Mouse (Mus musculus): ENCODE data around the gene Ppp1r8.

DNA sequence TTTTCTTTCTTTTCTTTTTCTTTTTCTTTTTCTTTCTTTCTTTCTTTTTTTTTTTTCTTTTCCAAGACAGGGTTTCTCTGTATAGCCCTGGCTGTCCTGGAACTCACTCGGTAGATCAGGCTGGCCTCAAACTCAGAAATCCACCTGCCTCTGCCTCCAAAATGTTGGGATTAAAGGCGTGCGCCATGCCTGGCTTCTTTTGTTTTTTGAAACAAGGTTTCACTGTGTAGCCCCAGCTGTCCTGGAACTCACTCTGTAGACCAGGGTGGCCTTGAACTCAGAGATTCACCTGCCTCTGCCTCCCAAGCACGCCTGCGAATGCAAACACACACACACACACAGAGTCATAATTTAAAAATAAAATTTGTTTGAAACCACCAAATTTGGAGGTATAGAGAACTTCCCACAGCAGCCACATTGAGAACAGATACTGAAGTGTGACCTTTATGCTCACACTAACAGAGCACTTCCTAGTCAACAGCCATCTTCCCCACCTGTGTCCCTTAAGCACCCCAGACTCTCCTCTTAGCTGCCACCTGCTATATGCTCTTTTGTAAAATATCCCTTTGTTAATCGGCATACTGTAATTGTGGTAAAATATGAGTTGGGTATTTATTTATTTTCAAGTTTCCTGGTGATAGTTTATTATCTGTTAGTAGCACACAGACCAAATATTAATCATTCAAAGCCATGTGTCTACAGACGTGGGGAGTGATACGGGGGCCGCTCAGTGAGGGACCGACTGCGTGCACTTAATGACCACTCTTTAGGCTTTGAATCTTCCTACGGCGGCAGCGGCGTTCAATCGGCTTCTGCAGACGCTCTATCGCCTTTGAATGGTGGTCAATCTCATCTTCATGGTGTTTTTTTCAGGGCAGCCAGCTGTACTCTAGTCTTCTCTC is 41.5 kb downstream of the Ppp1r8 start:
- TF ChIP-seq CTCF (IDR thresholded peaks at IDR 0.05) (no peak), EP300 (IDR thresholded peaks at IDR 0.05) (no peak)

Data from lung, postnatal 0 days (tissue).